In the genomic region with DNA sequence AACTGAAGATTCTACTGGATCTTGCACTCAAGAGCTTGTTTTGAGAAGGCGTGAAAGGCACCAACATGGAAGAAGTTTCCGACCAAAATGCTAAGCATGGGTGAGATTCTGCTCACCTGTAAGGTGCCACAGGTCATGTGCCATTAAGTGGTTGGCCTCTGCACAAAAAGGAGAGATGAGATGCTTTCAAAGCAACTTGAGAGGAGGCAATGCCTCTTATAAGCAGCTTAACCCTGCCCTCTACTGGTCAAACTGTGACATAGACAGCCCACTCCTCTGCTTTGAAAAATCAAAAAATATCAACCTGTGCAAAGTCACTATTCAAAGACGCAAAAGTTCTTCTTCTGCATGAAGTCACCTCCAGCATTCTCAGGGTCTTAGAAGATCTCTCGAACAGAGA, we compare ENCODE assay signal across 9 mouse cellular contexts. TPM values are rescaled to one million over a fixed set of nuclear protein-coding genes. Genes with fewer than 3 reads are reported as not detected.
DNase-seq lines count a peak whose midpoint lies in the region; ATAC-seq and TF ChIP-seq lines count a peak whose summit lies in the region.
"Had no signal": no experiment of that assay in that cellular context is flagged by ENCODE, and none has a peak within 500 bp of the region (broad histone marks: within the 10 kb centered on the region; RNA-seq: fewer than 3 reads in every experiment).

No protein-coding gene starts in this region.

- no peak overlapping the region for H3K4me2 ChIP-seq in heart, postnatal 0 days (ENCODE audit: low read depth, low read length)
- no peak overlapping the region for H3K4me2 ChIP-seq in embryonic facial prominence, embryonic 14.5 days (ENCODE audit: low read depth, low read length)
- no peak overlapping the region for H3K4me2 ChIP-seq in liver, postnatal 0 days (ENCODE audit: low read depth, low read length)
- H3K4me2 ChIP-seq: limb, embryonic 13.5 days had no signal

- 42% methylated on average over 4 of the region's 4 CpGs for WGBS in heart, postnatal 0 days
- WGBS in heart, embryonic 10.5 days: 47% methylated on average over 4 of the region's 4 CpGs
- 47% methylated on average over 4 of the region's 4 CpGs for WGBS in embryonic facial prominence, embryonic 14.5 days
- WGBS in liver, postnatal 0 days (ENCODE audit: insufficient replicate concordance): 51% methylated on average over 4 of the region's 4 CpGs

- peaks cover 48% of the 10 kb centered on the region; the same call in 1 of the 2 replicates for H3K36me3 ChIP-seq in heart, postnatal 0 days (replicated peaks; ENCODE audit: control insufficient read depth, insufficient read depth, low read length)
- H3K36me3 ChIP-seq in heart, embryonic 10.5 days: 0 out of 2 replicates have a peak, but pooled peaks cover 2% of the 10 kb centered on the region
- 0 out of 2 replicates have a peak, but pooled peaks cover 3% of the 10 kb centered on the region for H3K36me3 ChIP-seq in embryonic facial prominence, embryonic 14.5 days (ENCODE audit: control insufficient read depth, insufficient read depth, low read length)
- no peaks in the 10 kb centered on the region for H3K36me3 ChIP-seq in liver, postnatal 0 days (replicated peaks; ENCODE audit: insufficient read depth, low read length)

- H3K4me1 ChIP-seq in heart, postnatal 0 days (ENCODE audit: control insufficient read depth, insufficient read depth): peaks cover 14% of the 10 kb centered on the region; the same call in 1 of the 2 replicates
- H3K4me1 ChIP-seq in heart, embryonic 10.5 days: peaks cover 12% of the 10 kb centered on the region; the same call in 1 of the 2 replicates
- H3K4me1 ChIP-seq in embryonic facial prominence, embryonic 14.5 days (ENCODE audit: control insufficient read depth, insufficient read depth, low read length): no peaks in the 10 kb centered on the region; the same call in 1 of the 2 replicates
- peaks cover 5% of the 10 kb centered on the region; the same call in 1 of the 2 replicates for H3K4me1 ChIP-seq in liver, postnatal 0 days (ENCODE audit: insufficient read depth)

- no peak overlapping the region for H3K4me3 ChIP-seq in heart, postnatal 0 days (ENCODE audit: low read depth, low read length)
- no peak overlapping the region for H3K4me3 ChIP-seq in heart, embryonic 10.5 days
- no peak overlapping the region for H3K4me3 ChIP-seq in embryonic facial prominence, embryonic 14.5 days (ENCODE audit: low read depth, low read length)
- H3K4me3 ChIP-seq in liver, postnatal 0 days (ENCODE audit: low read depth, low read length): no peak overlapping the region
- H3K4me3 ChIP-seq: limb, embryonic 13.5 days had no signal

- no peak overlapping the region for H3K9ac ChIP-seq in heart, postnatal 0 days (replicated peaks; ENCODE audit: low read depth, low read length)
- no peak overlapping the region for H3K9ac ChIP-seq in embryonic facial prominence, embryonic 14.5 days (ENCODE audit: low read depth, low read length)
- no peak overlapping the region for H3K9ac ChIP-seq in liver, postnatal 0 days (replicated peaks)
- H3K9ac ChIP-seq: limb, embryonic 13.5 days had no signal

- H3K27ac ChIP-seq in heart, postnatal 0 days (ENCODE audit: low read depth): no peak overlapping the region
- H3K27ac ChIP-seq in heart, embryonic 10.5 days: no peak overlapping the region
- no peak overlapping the region for H3K27ac ChIP-seq in embryonic facial prominence, embryonic 14.5 days (replicated peaks; ENCODE audit: low read depth, low read length)
- H3K27ac ChIP-seq in liver, postnatal 0 days (ENCODE audit: low read depth): no peak overlapping the region
- H3K27ac ChIP-seq: limb, embryonic 13.5 days had no signal

- no peak for TF ChIP-seq EP300 in heart, postnatal 0 days (IDR thresholded peaks at IDR 0.05; ENCODE audit: low read depth)
- no peak for TF ChIP-seq EP300 in liver, postnatal 0 days (IDR thresholded peaks at IDR 0.05; ENCODE audit: low read depth)

- no peaks in the 10 kb centered on the region for H3K9me3 ChIP-seq in heart, postnatal 0 days (replicated peaks; ENCODE audit: control insufficient read depth, low read length)
- H3K9me3 ChIP-seq in heart, embryonic 10.5 days: no peaks in the 10 kb centered on the region
- H3K9me3 ChIP-seq in embryonic facial prominence, embryonic 14.5 days (ENCODE audit: control insufficient read depth, low read length): no peaks in the 10 kb centered on the region
- H3K9me3 ChIP-seq in liver, postnatal 0 days (ENCODE audit: low read length): no peaks in the 10 kb centered on the region
- H3K9me3 ChIP-seq: limb, embryonic 13.5 days had no signal

- ATAC-seq in heart, postnatal 0 days (ENCODE audit: insufficient read depth, low read depth): no peak; the same call in 1 of the 2 replicates
- ATAC-seq in embryonic facial prominence, embryonic 14.5 days (ENCODE audit: low read depth): no peak
- no peak for ATAC-seq in liver, postnatal 0 days

- no peaks in the 10 kb centered on the region for H3K27me3 ChIP-seq in heart, postnatal 0 days (ENCODE audit: control insufficient read depth, insufficient read depth, low read length)
- H3K27me3 ChIP-seq in heart, embryonic 10.5 days (ENCODE audit: insufficient read depth, poor library complexity, severe bottlenecking): no peaks in the 10 kb centered on the region
- no peaks in the 10 kb centered on the region for H3K27me3 ChIP-seq in embryonic facial prominence, embryonic 14.5 days (replicated peaks; ENCODE audit: control insufficient read depth, insufficient read depth, low read length)
- H3K27me3 ChIP-seq in liver, postnatal 0 days (ENCODE audit: insufficient read depth, low read length): no peaks in the 10 kb centered on the region
- H3K27me3 ChIP-seq: limb, embryonic 13.5 days had no signal

- peak; percentile 64 for DNase-seq in heart, postnatal 0 days (ENCODE audit: low spot score)
- DNase-seq in heart, embryonic 10.5 days (ENCODE audit: low spot score): no peak
- DNase-seq in thymus, postnatal 14 days: peak; percentile 42
- no peak for DNase-seq in thymus, postnatal 4 days
- DNase-seq in embryonic facial prominence, embryonic 14.5 days (ENCODE audit: low spot score): peak; percentile 75
- no peak for DNase-seq in liver, postnatal 0 days
- peak; percentile 25 for DNase-seq in retina, adult 2 months (ENCODE audit: low read depth, low spot score)
- DNase-seq in urinary bladder, postnatal 36 days (ENCODE audit: low spot score in 2 of 2): no peak

- TF ChIP-seq CTCF in heart, postnatal 0 days (IDR thresholded peaks at IDR 0.05; ENCODE audit: low read depth): peak; percentile 77
- peak; percentile 82 for TF ChIP-seq CTCF in liver, postnatal 0 days (IDR thresholded peaks at IDR 0.05; ENCODE audit: low read depth)

RNA-seq across cellular contexts. Expression of gene Rsu1, which starts 6.3 kb away (rescaled TPM):
- 175 and 202 TPM in 2 replicates for total RNA-seq in heart, postnatal 0 days (2014; rRNA removed; ENCODE audit: low replicate concordance)
- polyA plus RNA-seq in heart, postnatal 0 days (2015; fragmentation: Nextera tagmentation; extraction: Ambion mirVana): 125 and 126 TPM in 2 replicates
- 130 and 133 TPM in 2 replicates for polyA plus RNA-seq in heart, embryonic 10.5 days (2016; fragmentation: Nextera tagmentation; extraction: Ambion mirVana)
- polyA plus RNA-seq in embryonic facial prominence, embryonic 14.5 days (2014; fragmentation: Nextera tagmentation; extraction: Ambion mirVana): 139 and 140 TPM in 2 replicates
- 55.2 and 55.5 TPM in 2 replicates for polyA plus RNA-seq in liver, postnatal 0 days (2015; fragmentation: Nextera tagmentation; extraction: Ambion mirVana)

Comparison
In these comparisons a context has a peak if more than half of its experiments do, and no peak if none do; other contexts are left out.
1. DNase-seq: peak in heart, postnatal 0 days (single experiment), thymus, postnatal 14 days (single experiment), embryonic facial prominence, embryonic 14.5 days (single experiment) and retina, adult 2 months (single experiment); none in heart, embryonic 10.5 days (single experiment), thymus, postnatal 4 days (single experiment), liver, postnatal 0 days (single experiment) and urinary bladder, postnatal 36 days (0 of 2).